Mouse (Mus musculus) lung, embryonic 16.5 days (tissue): ENCODE results near the gene Ifi211. TPM values are rescaled to one million over a fixed set of nuclear protein-coding genes. Genes with fewer than 3 reads are reported as not detected.
"Not testable (repeated sequence)": the region's sequence is repeated elsewhere in the genome, so short reads cannot be mapped to it uniquely, and the experiment has no call there.

Source experiments
- ATAC-seq: fragments of 200-750 bp; cut with Nextera tagmentation; 2 replicates; pipeline ENCODE4 v1.8.0; 2017; ENCODE audit warnings: low read depth, mild to moderate bottlenecking, moderate library complexity
- H3K27ac ChIP-seq: fragments of 300-500 bp; sonication (generic); 2 replicates; pipeline ENCODE4 v1.5.1; 2014; ENCODE audit warnings: mild to moderate bottlenecking, control low read depth, low read length
- H3K27me3 ChIP-seq: fragments of 300-500 bp; sonication (generic); 2 replicates; pipeline ENCODE4 v1.6.1; 2014; ENCODE audit warnings: low read depth, low read length, mixed read lengths; ENCODE audit not compliant: control insufficient read depth, insufficient read depth
- H3K36me3 ChIP-seq: fragments of 300-500 bp; sonication (generic); 2 replicates; pipeline ENCODE4 v1.6.1; 2014; ENCODE audit warnings: low read length; ENCODE audit not compliant: control insufficient read depth, insufficient read depth
- H3K4me1 ChIP-seq: fragments of 300-500 bp; sonication (generic); replicated peaks from 2 replicates; pipeline ENCODE4 v1.6.1; 2014; ENCODE audit warnings: low read length, mixed read lengths; ENCODE audit not compliant: control insufficient read depth, insufficient read depth
- H3K4me2 ChIP-seq: fragments of 300-500 bp; sonication (generic); 2 replicates; pipeline ENCODE4 v1.6.1; 2014; ENCODE audit warnings: low read depth, low read length, control low read depth
- H3K4me3 ChIP-seq: fragments of 300-500 bp; sonication (generic); 2 replicates; pipeline ENCODE4 v1.5.1; 2014; ENCODE audit warnings: mild to moderate bottlenecking, low read length, control low read depth
- H3K9ac ChIP-seq: fragments of 300-500 bp; sonication (generic); 2 replicates; pipeline ENCODE4 v1.6.1; 2014; ENCODE audit warnings: low read length, control low read depth
- H3K9me3 ChIP-seq: fragments of 300-500 bp; sonication (generic); 2 replicates; pipeline ENCODE4 v1.6.1; 2016; ENCODE audit warnings: low read length; ENCODE audit not compliant: control insufficient read depth
- WGBS: fragments of 180-500 bp; shearing (Covaris S2); extraction: QIAGEN DNeasy Blood & Tissue Kit; methylation state at CpG from one replicate; pipeline ENCODE4 v1.1.7; 2014; 5-methylcytosine and 5-hydroxymethylcytosine counted together
- polyA plus RNA-seq: library from polyadenylated mRNA; unstranded; fragments of >200 nt; fragmentation: Nextera tagmentation; extraction: Ambion mirVana; gene quantifications from 2 replicates; pipeline ENCODE4 v1.2.1, GENCODE M21; 2015

Ifi211 gene
- polyA plus RNA-seq, 1 experiment from 2014 or later = 1.1 TPM

GRCm38 (mm10) chr1:173941522-173941921 is 28.7 kb upstream of the Ifi211 start:
- WGBS = 80% methylated on average over 2 of the region's 2 CpGs
- H3K4me1 ChIP-seq = not testable (repeated sequence)

GRCm38 (mm10) chr1:173919279-173919678 is 6.4 kb upstream of the Ifi211 start:
- H3K4me2 ChIP-seq, H3K27ac ChIP-seq, H3K4me3 ChIP-seq, H3K36me3 ChIP-seq, H3K9ac ChIP-seq, H3K27me3 ChIP-seq, ATAC-seq, H3K4me1 ChIP-seq, H3K9me3 ChIP-seq: not testable (repeated sequence)
- 71% methylated on average over 2 of the region's 3 CpGs for WGBS

More at GRCm38 (mm10) chr1:173941522-173941921, 28.7 kb upstream of the Ifi211 start:
- H3K9me3 ChIP-seq, H3K4me3 ChIP-seq, H3K27me3 ChIP-seq, H3K4me2 ChIP-seq, ATAC-seq, H3K27ac ChIP-seq, H3K36me3 ChIP-seq, H3K9ac ChIP-seq: not testable (repeated sequence)

- H3K9me3 ChIP-seq = no peaks in the 10 kb centered on the region
- no peak for ATAC-seq
- no peak overlapping the region for H3K9ac ChIP-seq
- H3K27me3 ChIP-seq = no peaks in the 10 kb centered on the region
- H3K4me2 ChIP-seq = no peak overlapping the region
- no peak overlapping the region for H3K4me3 ChIP-seq
- WGBS = 63% methylated on average over 2 of the region's 2 CpGs
- no peaks in the 10 kb centered on the region for H3K4me1 ChIP-seq
- H3K36me3 ChIP-seq = no peaks in the 10 kb centered on the region
- no peak overlapping the region for H3K27ac ChIP-seq
Observed at GRCm38 (mm10) chr1:173914559-173914958, 1.7 kb upstream of the Ifi211 start.

GRCm38 (mm10) chr1:173913256-173913791 is 478 bp upstream of the Ifi211 start:
- H3K4me3 ChIP-seq = not testable (repeated sequence)

DNA sequence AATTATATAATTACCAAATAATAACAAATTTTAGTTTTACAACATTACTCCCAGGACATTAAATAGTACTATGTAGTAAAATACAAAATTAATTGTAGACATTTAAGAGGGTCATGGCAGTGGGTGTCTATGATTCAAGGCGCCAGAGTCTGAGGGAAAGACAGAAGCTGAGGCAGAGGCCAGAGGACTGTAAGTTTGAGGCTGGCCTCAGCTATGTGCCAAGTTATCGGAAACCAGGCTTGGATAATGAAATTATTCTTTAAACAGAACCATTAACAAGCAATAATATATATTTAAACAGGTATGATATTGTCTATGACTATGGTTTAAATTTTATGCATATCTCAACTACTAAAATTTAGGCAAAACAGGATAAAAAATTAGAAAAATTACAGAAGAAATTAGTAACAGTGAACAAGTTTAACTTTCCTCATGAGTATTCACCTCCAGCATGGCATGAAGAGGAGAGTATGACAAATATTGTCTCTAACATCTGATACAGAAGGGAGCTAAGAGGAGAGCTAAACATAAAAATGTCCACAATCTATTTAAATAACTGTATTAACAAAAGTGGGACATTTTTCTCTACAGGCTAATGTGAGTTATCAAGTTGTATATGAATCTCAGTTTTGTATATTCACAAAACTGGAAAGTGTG is 910 bp downstream of the Ifi211 start:
- Histone ChIP-seq H3K36me3 (no peaks in the 10 kb centered on the region), H3K4me3 (no peak overlapping the region), H3K27ac (no peak overlapping the region), H3K9ac (no peak overlapping the region), H3K4me2 (no peak overlapping the region), H3K9me3 (no peaks in the 10 kb centered on the region), H3K4me1 (no peaks in the 10 kb centered on the region), H3K27me3 (no peaks in the 10 kb centered on the region)
- 82% methylated on average over 2 of the region's 2 CpGs for WGBS
- no peak for ATAC-seq

More at GRCm38 (mm10) chr1:173913256-173913791, 478 bp upstream of the Ifi211 start:
- H3K4me2 ChIP-seq, H3K4me1 ChIP-seq, H3K9me3 ChIP-seq, H3K9ac ChIP-seq, H3K36me3 ChIP-seq, ATAC-seq, H3K27me3 ChIP-seq, H3K27ac ChIP-seq: not testable (repeated sequence)

- not testable (repeated sequence) for H3K4me2 ChIP-seq, H3K9ac ChIP-seq
Observed at GRCm38 (mm10) chr1:173908390-173908789, 4.5 kb downstream of the Ifi211 start.

GRCm38 (mm10) chr1:173905885-173906284 is 7.0 kb downstream of the Ifi211 start:
- ATAC-seq, H3K4me2 ChIP-seq, H3K9me3 ChIP-seq, H3K27me3 ChIP-seq, H3K36me3 ChIP-seq, H3K9ac ChIP-seq, H3K27ac ChIP-seq, H3K4me1 ChIP-seq, H3K4me3 ChIP-seq: not testable (repeated sequence)
- 84% methylated on average over 4 of the region's 4 CpGs for WGBS

More at GRCm38 (mm10) chr1:173908390-173908789, 4.5 kb downstream of the Ifi211 start:
- not testable (repeated sequence) for H3K4me1 ChIP-seq, H3K27ac ChIP-seq, H3K27me3 ChIP-seq, ATAC-seq, H3K4me3 ChIP-seq, H3K9me3 ChIP-seq, H3K36me3 ChIP-seq

DNA sequence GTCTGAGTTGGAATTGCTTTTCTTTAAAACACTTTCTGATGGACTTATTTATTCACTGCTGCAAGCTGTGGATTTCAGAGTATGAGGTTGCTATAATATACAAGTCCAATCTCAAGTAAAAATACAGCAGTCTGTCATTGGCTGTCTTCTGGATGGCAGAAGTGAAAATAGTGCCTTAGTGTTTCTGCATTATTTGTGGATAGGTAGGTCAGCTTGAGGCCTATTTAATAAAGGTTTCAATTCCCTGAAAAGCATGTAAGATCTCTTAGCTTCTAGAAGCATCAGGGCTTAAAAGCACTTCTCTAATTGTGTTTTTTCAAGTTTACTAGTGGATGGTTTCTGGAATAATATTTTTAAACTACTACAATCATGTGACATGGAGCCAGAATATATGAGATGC is 23.1 kb downstream of the Ifi211 start:
- not testable (repeated sequence) for H3K4me2 ChIP-seq, H3K4me3 ChIP-seq, H3K4me1 ChIP-seq, H3K36me3 ChIP-seq, H3K9me3 ChIP-seq, ATAC-seq, H3K27ac ChIP-seq, H3K9ac ChIP-seq, H3K27me3 ChIP-seq

DNA sequence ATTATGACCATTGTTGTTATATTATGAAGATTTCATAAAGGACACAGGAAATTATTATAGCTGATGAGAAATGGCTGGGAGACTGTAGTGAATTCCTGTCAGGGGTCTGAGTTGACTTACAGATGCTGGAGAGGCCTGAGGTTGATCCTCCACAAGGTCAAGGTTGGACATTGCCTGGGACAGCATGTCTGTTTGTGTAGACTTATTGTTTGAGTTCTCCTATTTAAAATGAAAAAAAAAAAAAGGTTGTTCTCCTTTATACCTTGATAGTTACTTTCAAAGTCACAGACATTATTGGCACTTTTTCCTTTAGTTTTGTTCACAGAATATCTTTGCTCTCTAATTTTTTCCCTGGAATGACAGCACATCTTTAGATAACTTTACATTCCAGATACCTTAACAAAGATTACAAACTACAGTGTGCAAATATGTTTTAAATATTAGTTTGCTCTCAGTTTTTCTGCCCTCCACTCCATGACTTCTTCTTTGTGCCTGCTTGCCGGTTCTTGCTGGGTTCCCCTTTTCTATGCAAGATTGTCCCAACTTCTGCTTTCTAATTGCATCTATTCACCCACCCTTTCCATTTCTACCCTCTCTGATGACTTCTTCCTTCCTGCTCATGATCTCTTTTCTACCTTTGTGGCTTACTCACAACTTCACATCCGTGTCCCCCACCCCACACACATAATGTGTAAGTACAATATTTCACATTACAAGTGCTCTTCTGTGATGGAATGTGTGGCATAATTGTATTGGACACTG is 25.6 kb downstream of the Ifi211 start:
- WGBS = 83% methylated on average over 1 of the region's 2 CpGs
- not testable (repeated sequence) for H3K36me3 ChIP-seq, H3K4me3 ChIP-seq, H3K9ac ChIP-seq, H3K4me2 ChIP-seq, H3K9me3 ChIP-seq, H3K4me1 ChIP-seq, H3K27ac ChIP-seq, H3K27me3 ChIP-seq, ATAC-seq
